Mouse (Mus musculus) CH12.LX (cell line): ENCODE measurements at regions not wholly inside any gene's neighbourhood (a gene's known extent, or its start where the extent isn't known, plus 50 kb on each side); places are given as distances from the start of the nearest gene placed in this dataset.

Experiments
- DNase-seq: peaks from one replicate; pipeline ENCODE4 v3.0.0-alpha.2; 2013; ENCODE audit errors: extremely low read depth
- H3K27ac ChIP-seq: 2 replicates; pipeline ENCODE4 v1.5.1; 2012; ENCODE audit warnings: low read depth, mild to moderate bottlenecking, control low read depth, moderate library complexity; ENCODE audit not compliant: insufficient read depth
- H3K27me3 ChIP-seq: replicated peaks from 2 replicates; pipeline ENCODE3; 2012; ENCODE audit warnings: inconsistent platforms
- H3K36me3 ChIP-seq, 2 experiments: replicated peaks in 1 of 2; 2 replicates each; pipeline versions ENCODE3 to v1.6.1; 2012; ENCODE audit warnings: inconsistent platforms in 1 of 2, low read length in 1 of 2, mild to moderate bottlenecking in 1 of 2, mixed read lengths in 1 of 2, moderate library complexity in 1 of 2; ENCODE audit not compliant: control insufficient read depth in 1 of 2, insufficient read depth in 1 of 2
- H3K4me1 ChIP-seq, 2 experiments: 2 replicates each; pipeline ENCODE4 v1.6.1; 2012; ENCODE audit warnings: inconsistent platforms in 1 of 2, moderate library complexity in 1 of 2; ENCODE audit not compliant: insufficient read depth in 2 of 2, control insufficient read depth in 1 of 2
- H3K4me2 ChIP-seq: 2 replicates; pipeline ENCODE4 v1.6.1; 2012; ENCODE audit warnings: low read depth, mild to moderate bottlenecking, control low read depth; ENCODE audit not compliant: poor library complexity, insufficient read depth, severe bottlenecking
- H3K4me3 ChIP-seq, 3 experiments: fragments of 150-350 bp in 1 of 3; sonication (generic) in 1 of 3; replicated peaks in 1 of 3; 2 replicates each; pipeline versions ENCODE3 to v1.5.1; 2011 to 2012; ENCODE audit warnings: low read depth in 2 of 3, low read length in 2 of 3, mild to moderate bottlenecking in 2 of 3, moderate library complexity in 2 of 3, control low read depth in 1 of 3, improper control_type of control experiment in 1 of 3, inconsistent platforms in 1 of 3, mixed read lengths in 1 of 3; ENCODE audit not compliant: poor library complexity in 1 of 3
- H3K79me2 ChIP-seq: replicated peaks from 2 replicates; pipeline ENCODE4 v1.6.1; 2012; ENCODE audit warnings: mild to moderate bottlenecking, moderate library complexity; ENCODE audit not compliant: control insufficient read depth, poor library complexity, insufficient read depth, severe bottlenecking; ENCODE audit errors: extremely low read depth
- H3K9ac ChIP-seq: 2 replicates; pipeline ENCODE4 v1.6.1; 2012; ENCODE audit warnings: low read depth, mild to moderate bottlenecking, control low read depth, moderate library complexity; ENCODE audit not compliant: insufficient read depth
- H3K9me3 ChIP-seq: replicated peaks from 2 replicates; pipeline ENCODE3; 2012; ENCODE audit warnings: low read length, inconsistent platforms, mixed read lengths
- CHD1 ChIP-seq: IDR thresholded peaks from 2 replicates; pipeline ENCODE4 v1.6.1; 2012; ENCODE audit warnings: low read depth, low read length, improper control_type of control experiment, inconsistent platforms
- CTCF ChIP-seq, 2 experiments: IDR thresholded peaks in 1 of 2; conservative IDR thresholded peaks in 1 of 2; 2 replicates each; pipeline ENCODE4 v1.5.1; 2011 to 2012; ENCODE audit warnings: low read depth in 2 of 2, low read length in 2 of 2, improper control_type of control experiment in 1 of 2, inconsistent platforms in 1 of 2, mild to moderate bottlenecking in 1 of 2, moderate library complexity in 1 of 2
- E2F4 ChIP-seq: IDR thresholded peaks from 2 replicates; pipeline ENCODE4 v1.6.1; 2011; ENCODE audit warnings: low read depth, low read length, improper control_type of control experiment; ENCODE audit not compliant: insufficient replicate concordance
- ELF1 ChIP-seq: IDR thresholded peaks from 2 replicates; pipeline ENCODE4 v1.6.1; 2014; ENCODE audit warnings: low read depth, mild to moderate bottlenecking, inconsistent platforms, low read length, improper control_type of control experiment
- GABPA ChIP-seq: IDR thresholded peaks from 2 replicates; pipeline ENCODE4 v1.6.1; 2012; ENCODE audit warnings: low read depth, low read length, improper control_type of control experiment, inconsistent platforms; ENCODE audit not compliant: insufficient replicate concordance
- HCFC1 ChIP-seq: IDR thresholded peaks from 2 replicates; pipeline ENCODE4 v1.6.1; 2012; ENCODE audit warnings: low read depth, mild to moderate bottlenecking, inconsistent platforms, low read length, improper control_type of control experiment
- IRF4 ChIP-seq: IDR thresholded peaks from 2 replicates; pipeline ENCODE4 v1.6.1; 2014; ENCODE audit warnings: low read depth, mild to moderate bottlenecking, inconsistent platforms, low read length, improper control_type of control experiment
- JUN ChIP-seq: IDR thresholded peaks from 2 replicates; pipeline ENCODE4 v1.6.1; 2011; ENCODE audit warnings: low read depth, mild to moderate bottlenecking, low read length, improper control_type of control experiment, moderate library complexity; ENCODE audit not compliant: insufficient read depth
- JUND ChIP-seq: conservative IDR thresholded peaks from 2 replicates; pipeline ENCODE4 v1.6.1; 2011; ENCODE audit warnings: low read depth, low read length, improper control_type of control experiment
- KAT2A ChIP-seq: IDR thresholded peaks from 2 replicates; pipeline ENCODE4 v1.6.1; 2012; ENCODE audit warnings: low read length, improper control_type of control experiment, inconsistent platforms; ENCODE audit not compliant: insufficient replicate concordance
- MAX ChIP-seq: IDR thresholded peaks from 2 replicates; pipeline ENCODE4 v1.6.1; 2011; ENCODE audit warnings: low read length, improper control_type of control experiment
- MAZ ChIP-seq: IDR thresholded peaks from 2 replicates; pipeline ENCODE4 v1.6.1; 2012; ENCODE audit warnings: low read depth, mild to moderate bottlenecking, inconsistent platforms, low read length, improper control_type of control experiment, moderate library complexity
- NELFE ChIP-seq: IDR thresholded peaks from 2 replicates; pipeline ENCODE4 v1.6.1; 2011; ENCODE audit warnings: low read depth, low read length, improper control_type of control experiment
- PAX5 ChIP-seq: IDR thresholded peaks from 2 replicates; pipeline ENCODE4 v1.6.1; 2012; ENCODE audit warnings: low read length, inconsistent platforms, mixed read lengths
- POLR2A ChIP-seq: IDR thresholded peaks from 2 replicates; pipeline ENCODE4 v1.6.1; 2011; ENCODE audit warnings: low read depth, mild to moderate bottlenecking, improper control_type of control experiment, low read length
- POLR2AphosphoS2 ChIP-seq: IDR thresholded peaks from 2 replicates; pipeline ENCODE4 v1.6.1; 2011; ENCODE audit warnings: low read depth, low read length, improper control_type of control experiment
- RAD21 ChIP-seq: IDR thresholded peaks from 2 replicates; pipeline ENCODE4 v1.6.1; 2011; ENCODE audit warnings: low read depth, mild to moderate bottlenecking, low read length, improper control_type of control experiment, moderate library complexity
- RCOR1 ChIP-seq: conservative IDR thresholded peaks from 2 replicates; pipeline ENCODE4 v1.6.1; 2012; ENCODE audit warnings: low read depth, mild to moderate bottlenecking, inconsistent platforms, low read length, improper control_type of control experiment
- SIN3A ChIP-seq: IDR thresholded peaks from 2 replicates; pipeline ENCODE4 v1.6.1; 2012; ENCODE audit warnings: low read length, improper control_type of control experiment, inconsistent platforms
- SMC3 ChIP-seq: IDR thresholded peaks from 2 replicates; pipeline ENCODE4 v1.6.1; 2011; ENCODE audit warnings: low read depth, low read length, improper control_type of control experiment
- UBTF ChIP-seq: IDR thresholded peaks from 2 replicates; pipeline ENCODE4 v1.6.1; 2012; ENCODE audit warnings: low read depth, mild to moderate bottlenecking, inconsistent platforms, low read length, improper control_type of control experiment, moderate library complexity
- USF2 ChIP-seq: conservative IDR thresholded peaks from 2 replicates; pipeline ENCODE4 v1.6.1; 2011; ENCODE audit warnings: low read depth, low read length, improper control_type of control experiment
- ZMIZ1 ChIP-seq: IDR thresholded peaks from 2 replicates; pipeline ENCODE4 v1.6.1; 2012; ENCODE audit warnings: low read depth, mild to moderate bottlenecking, inconsistent platforms, low read length, improper control_type of control experiment
- dilution Hi-C: fragments of 300-500 bp; cut with MboI; formaldehyde crosslinking; loops from 2 replicates; pipeline ENCODE4 v1.14.3; 2020; ENCODE audit warnings: low sequenced_read_pairs; ENCODE audit not compliant: extremely low pct_unique_long_range_greater_than_20kb, extremely low pct_ligation_motif_present
- in situ Hi-C: fragments of 300-500 bp; cut with MboI; formaldehyde crosslinking; loops from 3 replicates; pipeline ENCODE4 v1.14.3; 2019; ENCODE audit warnings: low sequenced_read_pairs, low pct_ligation_motif_present, low pct_unique_long_range_greater_than_20kb, mixed read lengths

- no peak overlapping the region for H3K4me2 ChIP-seq
- H3K36me3 ChIP-seq = no peaks in the 10 kb centered on the region
- in situ Hi-C loops = no loop called here
These were observed 259.8 kb upstream of the Pitrm1 start for GRCm38 (mm10) chr13:6288109-6288508.

DNA sequence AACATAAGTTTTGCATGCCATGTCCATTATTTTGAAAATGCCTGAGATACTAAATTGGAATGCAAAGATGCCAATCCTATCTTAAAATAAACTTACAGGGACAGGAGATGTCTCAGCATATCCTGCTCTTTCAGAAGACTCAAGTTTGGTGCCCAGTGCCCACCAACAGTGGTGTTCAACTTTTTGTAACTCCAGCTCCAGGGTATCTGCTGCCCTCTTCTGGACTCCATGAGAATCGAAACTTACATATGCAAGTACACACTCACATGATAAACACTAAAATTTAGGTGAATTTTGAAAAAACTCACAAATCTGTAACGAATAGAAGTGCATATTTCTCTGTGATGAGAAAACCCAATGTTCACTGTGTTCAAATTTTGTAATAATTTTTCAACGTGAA, 255.9 kb upstream of the Pitrm1 start:
- TF ChIP-seq ELF1 = no peak
- TF ChIP-seq CTCF (conservative IDR thresholded peaks at IDR 0.05 in 1 of 2, IDR thresholded peaks at IDR 0.05 in 1 of 2; ENCODE audit: low read depth in 2 of 2, low read length in 2 of 2) = peak in 1 of 2 experiments; percentile 59; a peak in 3 of 4 replicates
- no peak for TF ChIP-seq HCFC1
- TF ChIP-seq RAD21 = peak; percentile 65
- no peak for TF ChIP-seq E2F4
- TF ChIP-seq IRF4 = peak; percentile 36; the same call in 1 of the 2 replicates
- no peak for TF ChIP-seq JUND
- TF ChIP-seq SMC3 = peak; percentile 52
- no peak for TF ChIP-seq CHD1
- TF ChIP-seq MAZ = no peak
- no peak for TF ChIP-seq RCOR1
- TF ChIP-seq POLR2A = no peak
- TF ChIP-seq KAT2A = no peak
- Histone ChIP-seq H3K4me1 (no peaks in the 10 kb centered on the region), H3K27ac (no peak overlapping the region), H3K4me3 (no peak overlapping the region), H3K36me3 (no peaks in the 10 kb centered on the region), H3K79me2 (no peaks in the 10 kb centered on the region), H3K27me3 (no peaks in the 10 kb centered on the region), H3K9me3 (no peaks in the 10 kb centered on the region), H3K4me2 (no peak overlapping the region), H3K9ac (no peak overlapping the region)
- peak; percentile 30 for DNase-seq
- dilution Hi-C loops (no loop called here), in situ Hi-C loops (no loop called here)

More at GRCm38 (mm10) chr13:6288109-6288508, 259.8 kb upstream of the Pitrm1 start:
- Histone ChIP-seq H3K79me2 (no peaks in the 10 kb centered on the region), H3K27me3 (no peaks in the 10 kb centered on the region), H3K4me1 (no peaks in the 10 kb centered on the region), H3K27ac (no peak overlapping the region)
- no peak for DNase-seq
- TF ChIP-seq NELFE = no peak
- no peak for TF ChIP-seq SIN3A
- no peak for TF ChIP-seq RAD21
- TF ChIP-seq RCOR1 = no peak
- TF ChIP-seq GABPA = no peak
- TF ChIP-seq CTCF (conservative IDR thresholded peaks at IDR 0.05 in 1 of 2, IDR thresholded peaks at IDR 0.05 in 1 of 2; ENCODE audit: low read depth in 2 of 2, low read length in 2 of 2) = no peak
- TF ChIP-seq POLR2AphosphoS2 = no peak
- no peak for TF ChIP-seq MAX
- TF ChIP-seq ZMIZ1 = no peak
- no peak for TF ChIP-seq HCFC1
- TF ChIP-seq SMC3 = no peak
- no peak for TF ChIP-seq USF2
- TF ChIP-seq PAX5 = no peak
- TF ChIP-seq UBTF = no peak
- TF ChIP-seq JUN = no peak
- TF ChIP-seq, all 38 proteins: peak for 0
- Histone ChIP-seq H3K9me3 (no peaks in the 10 kb centered on the region), H3K9ac (no peak overlapping the region), H3K4me3 (no peak overlapping the region)
- dilution Hi-C loops = no loop called here
